Mouse (Mus musculus): Measurements from ENCODE around the gene Chst8. TPM values are rescaled to one million over a fixed set of nuclear protein-coding genes. Genes with fewer than 3 reads are reported as not detected.

Chst8 gene
- polyA plus RNA-seq, 1 experiment from 2014 or later = 0.47 TPM

GRCm38 (mm10) chr7:34781988-34782387 is 30.5 kb downstream of the Chst8 start:
- H3K36me3 ChIP-seq (replicated peaks; ENCODE audit: insufficient read depth, low read length) = no peaks in the 10 kb centered on the region
- no peaks in the 10 kb centered on the region for H3K4me1 ChIP-seq (ENCODE audit: insufficient read depth)
- no peak overlapping the region for H3K9ac ChIP-seq (replicated peaks)
- H3K27me3 ChIP-seq (ENCODE audit: insufficient read depth, low read length) = no peaks in the 10 kb centered on the region
- ATAC-seq = no peak
- H3K27ac ChIP-seq (ENCODE audit: low read depth) = no peak overlapping the region
- no peak for TF ChIP-seq CTCF (IDR thresholded peaks at IDR 0.05; ENCODE audit: low read depth)
- TF ChIP-seq EP300 (IDR thresholded peaks at IDR 0.05; ENCODE audit: low read depth) = no peak
- H3K4me2 ChIP-seq (ENCODE audit: low read depth, low read length) = no peak overlapping the region
- H3K9me3 ChIP-seq (ENCODE audit: low read length) = peaks cover 6% of the 10 kb centered on the region; the same call in 1 of the 2 replicates
- no peak overlapping the region for H3K4me3 ChIP-seq (ENCODE audit: low read depth, low read length)
- no peak for DNase-seq

GRCm38 (mm10) chr7:34781217-34781616 is 31.3 kb downstream of the Chst8 start:
- no peak overlapping the region for H3K9ac ChIP-seq (replicated peaks)
- H3K4me1 ChIP-seq (ENCODE audit: insufficient read depth) = no peaks in the 10 kb centered on the region
- H3K27ac ChIP-seq (ENCODE audit: low read depth) = no peak overlapping the region
- H3K4me3 ChIP-seq (ENCODE audit: low read depth, low read length) = no peak overlapping the region
- no peaks in the 10 kb centered on the region for H3K27me3 ChIP-seq (ENCODE audit: insufficient read depth, low read length)
- H3K9me3 ChIP-seq (ENCODE audit: low read length) = peaks cover 5% of the 10 kb centered on the region; the same call in 1 of the 2 replicates
- H3K36me3 ChIP-seq (replicated peaks; ENCODE audit: insufficient read depth, low read length) = no peaks in the 10 kb centered on the region
- no peak for DNase-seq
- WGBS (ENCODE audit: insufficient replicate concordance) = 91% methylated on average over 2 of the region's 2 CpGs
- no peak for ATAC-seq
- no peak overlapping the region for H3K4me2 ChIP-seq (ENCODE audit: low read depth, low read length)
- TF ChIP-seq CTCF (IDR thresholded peaks at IDR 0.05; ENCODE audit: low read depth) = 0 out of 2 replicates have a peak, but pooled peaks have one; percentile 21
- no peak for TF ChIP-seq EP300 (IDR thresholded peaks at IDR 0.05; ENCODE audit: low read depth)

GRCm38 (mm10) chr7:34778426-34778825 is 34.1 kb downstream of the Chst8 start:
- Histone ChIP-seq H3K27me3 (ENCODE audit: insufficient read depth, low read length) (no peaks in the 10 kb centered on the region), H3K4me3 (ENCODE audit: low read depth, low read length) (no peak overlapping the region), H3K36me3 (replicated peaks; ENCODE audit: insufficient read depth, low read length) (no peaks in the 10 kb centered on the region), H3K9ac (replicated peaks) (no peak overlapping the region), H3K27ac (ENCODE audit: low read depth) (no peak overlapping the region), H3K9me3 (ENCODE audit: low read length) (peaks cover 5% of the 10 kb centered on the region; the same call in 1 of the 2 replicates), H3K4me2 (ENCODE audit: low read depth, low read length) (no peak overlapping the region), H3K4me1 (ENCODE audit: insufficient read depth) (no peaks in the 10 kb centered on the region)
- ATAC-seq (no peak), DNase-seq (no peak)
- 34% methylated on average over 9 of the region's 9 CpGs for whole genome bisulfite sequencing (ENCODE audit: insufficient replicate concordance)
- TF ChIP-seq EP300 (IDR thresholded peaks at IDR 0.05; ENCODE audit: low read depth) = no peak
- TF ChIP-seq CTCF (IDR thresholded peaks at IDR 0.05; ENCODE audit: low read depth) = no peak

- ATAC-seq = no peak
- no peak for DNase-seq
- Histone ChIP-seq H3K27me3 (ENCODE audit: insufficient read depth, low read length) (no peaks in the 10 kb centered on the region), H3K4me2 (ENCODE audit: low read depth, low read length) (no peak overlapping the region), H3K4me3 (ENCODE audit: low read depth, low read length) (no peak overlapping the region), H3K36me3 (replicated peaks; ENCODE audit: insufficient read depth, low read length) (no peaks in the 10 kb centered on the region), H3K4me1 (ENCODE audit: insufficient read depth) (no peaks in the 10 kb centered on the region), H3K9ac (replicated peaks) (no peak overlapping the region), H3K27ac (ENCODE audit: low read depth) (no peak overlapping the region), H3K9me3 (ENCODE audit: low read length) (no peaks in the 10 kb centered on the region)
- TF ChIP-seq EP300 (IDR thresholded peaks at IDR 0.05; ENCODE audit: low read depth) (no peak), CTCF (IDR thresholded peaks at IDR 0.05; ENCODE audit: low read depth) (no peak)
- 73% methylated on average over 12 of the region's 12 CpGs for WGBS (ENCODE audit: insufficient replicate concordance)
Observed at GRCm38 (mm10) chr7:34775659-34776058, 36.9 kb downstream of the Chst8 start.

- ATAC-seq (no peak), DNase-seq (no peak)
- Histone ChIP-seq H3K4me2 (ENCODE audit: low read depth, low read length) (no peak overlapping the region), H3K4me1 (ENCODE audit: insufficient read depth) (no peaks in the 10 kb centered on the region), H3K27me3 (ENCODE audit: insufficient read depth, low read length) (no peaks in the 10 kb centered on the region), H3K9ac (replicated peaks) (no peak overlapping the region), H3K36me3 (replicated peaks; ENCODE audit: insufficient read depth, low read length) (no peaks in the 10 kb centered on the region), H3K9me3 (ENCODE audit: low read length) (no peaks in the 10 kb centered on the region), H3K4me3 (ENCODE audit: low read depth, low read length) (no peak overlapping the region), H3K27ac (ENCODE audit: low read depth) (no peak overlapping the region)
- 68% methylated on average over 4 of the region's 4 CpGs for WGBS (ENCODE audit: insufficient replicate concordance)
- TF ChIP-seq EP300 (IDR thresholded peaks at IDR 0.05; ENCODE audit: low read depth) (no peak), CTCF (IDR thresholded peaks at IDR 0.05; ENCODE audit: low read depth) (no peak)
Observed at GRCm38 (mm10) chr7:34774947-34775346, 37.6 kb downstream of the Chst8 start.

GRCm38 (mm10) chr7:34774020-34774419 is 38.5 kb downstream of the Chst8 start:
- Histone ChIP-seq H3K27ac (ENCODE audit: low read depth) (no peak overlapping the region), H3K4me3 (ENCODE audit: low read depth, low read length) (no peak overlapping the region), H3K4me1 (ENCODE audit: insufficient read depth) (no peaks in the 10 kb centered on the region), H3K9ac (replicated peaks) (no peak overlapping the region), H3K27me3 (ENCODE audit: insufficient read depth, low read length) (no peaks in the 10 kb centered on the region), H3K9me3 (ENCODE audit: low read length) (no peaks in the 10 kb centered on the region), H3K4me2 (ENCODE audit: low read depth, low read length) (no peak overlapping the region), H3K36me3 (replicated peaks; ENCODE audit: insufficient read depth, low read length) (no peaks in the 10 kb centered on the region)
- 40% methylated on average over 13 of the region's 13 CpGs for WGBS (ENCODE audit: insufficient replicate concordance)
- no peak for DNase-seq
- ATAC-seq = no peak
- TF ChIP-seq CTCF (IDR thresholded peaks at IDR 0.05; ENCODE audit: low read depth) = no peak

GRCm38 (mm10) chr7:34773309-34773708 is 39.2 kb downstream of the Chst8 start:
- no peaks in the 10 kb centered on the region for H3K27me3 ChIP-seq (ENCODE audit: insufficient read depth, low read length)
- no peaks in the 10 kb centered on the region for H3K36me3 ChIP-seq (replicated peaks; ENCODE audit: insufficient read depth, low read length)
- WGBS (ENCODE audit: insufficient replicate concordance) = 81% methylated on average over 5 of the region's 5 CpGs
- H3K9me3 ChIP-seq (ENCODE audit: low read length) = no peaks in the 10 kb centered on the region
- TF ChIP-seq CTCF (IDR thresholded peaks at IDR 0.05; ENCODE audit: low read depth) (no peak), EP300 (IDR thresholded peaks at IDR 0.05; ENCODE audit: low read depth) (no peak)
- no peak overlapping the region for H3K27ac ChIP-seq (ENCODE audit: low read depth)
- DNase-seq = no peak
- H3K4me2 ChIP-seq (ENCODE audit: low read depth, low read length) = no peak overlapping the region
- no peaks in the 10 kb centered on the region for H3K4me1 ChIP-seq (ENCODE audit: insufficient read depth)
- no peak for ATAC-seq
- no peak overlapping the region for H3K9ac ChIP-seq (replicated peaks)
- H3K4me3 ChIP-seq (ENCODE audit: low read depth, low read length) = no peak overlapping the region

All from liver, postnatal 0 days (tissue).